Mouse (Mus musculus) thymus, adult 2 months (tissue): Measurements from ENCODE around the gene 2510002D24Rik.

ENCODE experiments used
- CTCF ChIP-seq: fragments of 200-500 bp; IDR thresholded peaks from 2 replicates; pipeline ENCODE4 v1.5.1; 2012; ENCODE audit warnings: mild to moderate bottlenecking, control low read depth, low read length, moderate library complexity, borderline replicate concordance; ENCODE audit not compliant: control insufficient read depth, poor library complexity, insufficient read depth; ENCODE audit errors: extremely low read depth
- POLR2A ChIP-seq: fragments of 200-500 bp; IDR thresholded peaks from 2 replicates; pipeline ENCODE4 v1.6.1; 2012; ENCODE audit warnings: mild to moderate bottlenecking, low read length, control low read depth, moderate library complexity; ENCODE audit not compliant: control insufficient read depth, poor library complexity, insufficient read depth; ENCODE audit errors: extremely low read depth

GRCm38 (mm10) chr16:18858551-18858950 lies 22.2 kb downstream of the 2510002D24Rik start:
- TF ChIP-seq POLR2A (no peak), CTCF (no peak)
